Mouse (Mus musculus): Measurements from ENCODE around the gene Capn11. TPM values are rescaled to one million over a fixed set of nuclear protein-coding genes. Genes with fewer than 3 reads are reported as not detected.

Capn11 gene
- polyA plus RNA-seq, 1 experiment from 2014 or later: not detected

DNA sequence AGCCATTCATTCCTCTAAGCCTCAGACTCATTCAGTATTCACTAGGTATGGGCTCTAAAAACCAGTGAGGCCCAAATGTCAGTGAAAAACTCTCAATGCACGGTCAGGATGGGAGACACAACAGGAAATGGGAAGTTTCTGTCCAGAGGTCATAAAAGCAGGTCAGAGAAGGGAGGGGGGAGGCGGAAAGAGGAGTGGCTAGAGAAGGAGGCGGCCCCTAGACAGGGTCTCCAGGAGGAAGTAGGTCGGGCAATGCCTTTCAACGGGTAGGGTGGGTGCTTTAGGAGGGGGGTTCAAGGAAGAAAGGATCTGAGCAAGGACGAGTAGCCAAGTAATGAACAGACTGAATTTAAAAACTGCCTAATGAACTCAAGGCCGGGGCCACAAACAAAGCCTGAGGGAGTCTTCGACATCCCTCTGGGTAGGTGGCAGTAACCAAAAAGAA lies 40.2 kb downstream of the Capn11 start:
- H3K9ac ChIP-seq (replicated peaks): peak overlapping the region; percentile 57
- peaks cover 18% of the 10 kb centered on the region for H3K4me1 ChIP-seq (ENCODE audit: insufficient read depth)
- TF ChIP-seq CTCF (IDR thresholded peaks at IDR 0.05; ENCODE audit: low read depth) (no peak), EP300 (IDR thresholded peaks at IDR 0.05; ENCODE audit: low read depth) (no peak)
- H3K4me2 ChIP-seq (ENCODE audit: low read depth, low read length): peak overlapping the region; percentile 70
- H3K9me3 ChIP-seq (ENCODE audit: low read length): no peaks in the 10 kb centered on the region
- H3K4me3 ChIP-seq (ENCODE audit: low read depth, low read length): peak overlapping the region; percentile 41
- H3K36me3 ChIP-seq (replicated peaks; ENCODE audit: insufficient read depth, low read length): no peaks in the 10 kb centered on the region
- H3K27ac ChIP-seq (ENCODE audit: low read depth): peak overlapping the region; percentile 89
- peak; percentile 60 for DNase-seq
- ATAC-seq: peak; percentile 73
- no peaks in the 10 kb centered on the region for H3K27me3 ChIP-seq (ENCODE audit: insufficient read depth, low read length)
- 13% methylated on average over 8 of the region's 8 CpGs for WGBS (ENCODE audit: insufficient replicate concordance)

DNA sequence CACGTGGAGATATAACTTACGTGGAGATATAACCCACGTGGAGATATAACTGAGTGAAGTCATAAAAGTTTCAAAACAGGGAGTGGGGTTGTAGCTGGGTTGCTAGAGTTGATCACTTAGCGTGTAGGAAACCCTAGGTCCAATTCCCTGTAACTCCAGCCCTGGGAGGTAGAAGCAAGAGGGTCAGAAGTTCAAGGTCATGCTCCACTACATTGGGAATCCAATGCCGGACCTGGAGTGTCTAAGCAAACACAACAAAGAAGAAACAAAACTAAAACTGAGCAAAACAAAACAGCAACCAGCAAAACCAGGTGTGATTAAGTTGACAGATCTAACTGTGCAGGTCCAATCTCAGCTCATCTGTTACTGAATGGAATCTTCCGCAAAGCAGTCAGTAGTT lies 41.5 kb downstream of the Capn11 start:
- WGBS (ENCODE audit: insufficient replicate concordance): 79% methylated on average over 6 of the region's 6 CpGs
- TF ChIP-seq EP300 (IDR thresholded peaks at IDR 0.05; ENCODE audit: low read depth): no peak
- no peak for TF ChIP-seq CTCF (IDR thresholded peaks at IDR 0.05; ENCODE audit: low read depth)
- ATAC-seq (no peak), DNase-seq (no peak)
- Histone ChIP-seq H3K9me3 (ENCODE audit: low read length) (no peaks in the 10 kb centered on the region), H3K9ac (replicated peaks) (no peak overlapping the region), H3K27ac (ENCODE audit: low read depth) (no peak overlapping the region), H3K4me2 (ENCODE audit: low read depth, low read length) (no peak overlapping the region), H3K4me1 (ENCODE audit: insufficient read depth) (peaks cover 18% of the 10 kb centered on the region), H3K36me3 (replicated peaks; ENCODE audit: insufficient read depth, low read length) (no peaks in the 10 kb centered on the region), H3K4me3 (ENCODE audit: low read depth, low read length) (no peak overlapping the region), H3K27me3 (ENCODE audit: insufficient read depth, low read length) (no peaks in the 10 kb centered on the region)

- Histone ChIP-seq H3K9me3 (ENCODE audit: low read length) (no peaks in the 10 kb centered on the region), H3K36me3 (replicated peaks; ENCODE audit: insufficient read depth, low read length) (no peaks in the 10 kb centered on the region), H3K9ac (replicated peaks) (no peak overlapping the region), H3K27me3 (ENCODE audit: insufficient read depth, low read length) (no peaks in the 10 kb centered on the region), H3K27ac (ENCODE audit: low read depth) (no peak overlapping the region), H3K4me1 (ENCODE audit: insufficient read depth) (peaks cover 18% of the 10 kb centered on the region), H3K4me2 (ENCODE audit: low read depth, low read length) (no peak overlapping the region), H3K4me3 (ENCODE audit: low read depth, low read length) (no peak overlapping the region)
- ATAC-seq (no peak), DNase-seq (no peak)
- TF ChIP-seq CTCF (IDR thresholded peaks at IDR 0.05; ENCODE audit: low read depth) (no peak), EP300 (IDR thresholded peaks at IDR 0.05; ENCODE audit: low read depth) (no peak)
- WGBS (ENCODE audit: insufficient replicate concordance): 80% methylated on average over 3 of the region's 3 CpGs
Measured at GRCm38 (mm10) chr17:45616679-45617078, 42.4 kb downstream of the Capn11 start.

DNA sequence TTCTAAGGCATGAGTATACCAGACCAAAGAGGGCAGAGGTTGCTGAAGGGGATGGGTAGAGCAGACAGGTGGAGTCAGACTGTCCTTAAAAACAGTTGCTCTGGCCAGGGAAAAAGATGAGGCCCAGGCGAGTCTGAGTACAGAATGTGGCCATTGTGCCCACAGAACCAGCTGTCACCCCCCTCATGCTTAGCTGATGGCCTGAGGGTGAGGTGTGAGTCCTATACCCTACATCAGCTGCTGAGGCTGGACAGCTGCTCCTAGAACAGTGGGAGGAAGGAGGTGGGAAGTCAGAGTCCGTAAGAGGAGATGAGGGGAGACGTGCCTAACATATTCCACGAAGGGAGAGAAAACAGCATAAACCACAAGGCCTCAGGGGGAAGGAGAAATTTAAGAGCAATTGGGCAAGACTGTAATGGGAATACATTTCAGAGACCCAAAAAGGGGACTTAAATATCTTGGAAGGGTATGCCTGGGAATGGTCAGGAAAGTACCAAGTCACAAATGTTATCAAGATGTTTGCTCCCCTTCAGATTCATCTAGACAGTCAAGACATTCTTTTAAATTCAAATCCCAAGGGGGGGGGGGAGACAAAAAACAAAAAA lies 43.0 kb downstream of the Capn11 start:
- no peak overlapping the region for H3K4me3 ChIP-seq (ENCODE audit: low read depth, low read length)
- H3K4me2 ChIP-seq (ENCODE audit: low read depth, low read length): no peak overlapping the region
- H3K9me3 ChIP-seq (ENCODE audit: low read length): no peaks in the 10 kb centered on the region
- no peak overlapping the region for H3K27ac ChIP-seq (ENCODE audit: low read depth)
- 65% methylated on average over 4 of the region's 4 CpGs for WGBS (ENCODE audit: insufficient replicate concordance)
- no peak overlapping the region for H3K9ac ChIP-seq (replicated peaks)
- peaks cover 18% of the 10 kb centered on the region for H3K4me1 ChIP-seq (ENCODE audit: insufficient read depth)
- ATAC-seq (no peak), DNase-seq (no peak)
- H3K36me3 ChIP-seq (replicated peaks; ENCODE audit: insufficient read depth, low read length): no peaks in the 10 kb centered on the region
- TF ChIP-seq EP300 (IDR thresholded peaks at IDR 0.05; ENCODE audit: low read depth): no peak
- no peak for TF ChIP-seq CTCF (IDR thresholded peaks at IDR 0.05; ENCODE audit: low read depth)
- H3K27me3 ChIP-seq (ENCODE audit: insufficient read depth, low read length): no peaks in the 10 kb centered on the region

DNA sequence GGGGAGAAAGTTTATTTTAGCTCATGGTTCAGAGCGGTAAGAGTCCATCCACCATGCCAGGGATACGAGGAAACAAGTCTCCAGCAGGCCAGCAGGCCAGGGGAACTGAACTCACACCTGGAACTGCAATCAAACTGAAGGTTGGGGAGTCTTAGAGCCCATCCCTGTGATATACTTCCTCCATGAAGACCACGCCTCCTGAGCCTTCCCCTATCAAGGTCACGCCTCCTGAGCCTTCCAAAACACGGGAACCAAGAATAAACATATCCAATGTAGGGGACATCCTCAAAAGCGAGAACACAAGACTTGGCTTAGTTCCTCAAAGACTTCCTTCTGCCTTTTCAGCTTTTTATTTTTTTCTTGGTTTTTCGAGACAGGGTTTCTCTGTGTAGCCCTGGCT lies 46.2 kb downstream of the Capn11 start:
- H3K27me3 ChIP-seq (ENCODE audit: insufficient read depth, low read length): no peaks in the 10 kb centered on the region
- H3K27ac ChIP-seq (ENCODE audit: low read depth): no peak overlapping the region
- no peaks in the 10 kb centered on the region for H3K36me3 ChIP-seq (replicated peaks; ENCODE audit: insufficient read depth, low read length)
- no peak overlapping the region for H3K4me2 ChIP-seq (ENCODE audit: low read depth, low read length)
- DNase-seq: no peak
- ATAC-seq: 0 out of 2 replicates have a peak, but pooled peaks have one; percentile 20
- H3K4me1 ChIP-seq (ENCODE audit: insufficient read depth): peaks cover 8% of the 10 kb centered on the region
- H3K4me3 ChIP-seq (ENCODE audit: low read depth, low read length): no peak overlapping the region
- WGBS (ENCODE audit: insufficient replicate concordance): 54% methylated on average over 7 of the region's 7 CpGs
- H3K9ac ChIP-seq (replicated peaks): no peak overlapping the region
- TF ChIP-seq EP300 (IDR thresholded peaks at IDR 0.05; ENCODE audit: low read depth) (no peak), CTCF (IDR thresholded peaks at IDR 0.05; ENCODE audit: low read depth) (no peak)
- no peaks in the 10 kb centered on the region for H3K9me3 ChIP-seq (ENCODE audit: low read length)

DNA sequence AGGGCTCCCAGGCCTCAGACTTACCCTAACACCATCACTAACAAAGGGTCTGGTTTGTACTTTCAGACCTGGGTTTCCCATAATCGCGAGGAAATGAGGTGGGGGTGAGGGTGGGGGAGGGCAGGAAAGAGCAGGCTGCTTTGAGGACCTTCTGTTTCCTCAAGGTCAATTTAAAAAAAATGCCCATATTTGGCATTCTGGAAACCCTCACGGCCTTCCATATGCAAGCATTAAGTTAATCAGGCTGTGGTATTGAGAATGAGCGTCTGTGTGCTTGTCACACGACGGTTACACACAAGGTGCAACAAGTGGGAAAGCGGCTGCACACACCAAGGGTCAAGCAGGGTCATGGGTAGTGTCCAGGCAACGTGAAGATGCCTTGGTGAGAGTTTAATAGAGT lies 47.1 kb downstream of the Capn11 start:
- Histone ChIP-seq H3K4me2 (ENCODE audit: low read depth, low read length) (no peak overlapping the region), H3K27me3 (ENCODE audit: insufficient read depth, low read length) (no peaks in the 10 kb centered on the region), H3K4me3 (ENCODE audit: low read depth, low read length) (no peak overlapping the region), H3K9me3 (ENCODE audit: low read length) (no peaks in the 10 kb centered on the region), H3K27ac (ENCODE audit: low read depth) (no peak overlapping the region), H3K4me1 (ENCODE audit: insufficient read depth) (peaks cover 8% of the 10 kb centered on the region), H3K36me3 (replicated peaks; ENCODE audit: insufficient read depth, low read length) (no peaks in the 10 kb centered on the region), H3K9ac (replicated peaks) (no peak overlapping the region)
- 69% methylated on average over 8 of the region's 8 CpGs for WGBS (ENCODE audit: insufficient replicate concordance)
- no peak for ATAC-seq
- no peak for DNase-seq
- no peak for TF ChIP-seq CTCF (IDR thresholded peaks at IDR 0.05; ENCODE audit: low read depth)
- TF ChIP-seq EP300 (IDR thresholded peaks at IDR 0.05; ENCODE audit: low read depth): no peak

All from liver, postnatal 0 days (tissue).